Mouse (Mus musculus) cortical plate, adult 2 months (tissue): ENCODE results near the gene Usp4. TPM values are rescaled to one million over a fixed set of nuclear protein-coding genes. Genes with fewer than 3 reads are reported as not detected.
A peak's percentile ranks its signal among the peaks of the same experiment; 100 is the strongest.

Experiments
- H3K27ac ChIP-seq: fragments of 200-500 bp; 2 replicates; pipeline ENCODE4 v1.5.1; 2012; ENCODE audit warnings: low read length, control low read depth, inconsistent platforms; ENCODE audit not compliant: insufficient read depth
- H3K4me1 ChIP-seq: fragments of 200-500 bp; 2 replicates; pipeline ENCODE4 v1.6.1; 2011; ENCODE audit warnings: low read length; ENCODE audit not compliant: control insufficient read depth, insufficient read depth
- H3K4me3 ChIP-seq: fragments of 200-500 bp; 2 replicates; pipeline ENCODE4 v1.5.1; 2011; ENCODE audit warnings: mild to moderate bottlenecking, low read length, control low read depth; ENCODE audit not compliant: insufficient read depth
- CTCF ChIP-seq: fragments of 200-500 bp; IDR thresholded peaks from 2 replicates; pipeline ENCODE4 v1.5.1; 2011; ENCODE audit warnings: mild to moderate bottlenecking, control low read depth, low read length; ENCODE audit not compliant: insufficient read depth; ENCODE audit errors: extremely low read depth
- POLR2A ChIP-seq: fragments of 200-500 bp; IDR thresholded peaks from 2 replicates; pipeline ENCODE4 v1.6.1; 2011; ENCODE audit warnings: mild to moderate bottlenecking, low read length, control low read depth; ENCODE audit not compliant: insufficient read depth; ENCODE audit errors: extremely low read depth
- polyA plus RNA-seq: library from polyadenylated mRNA; depleted of rRNA; stranded (reverse); fragments of >200 nt; gene quantifications from 2 replicates; pipeline ENCODE4 v1.2.3, GENCODE M21; 2012; rRNA removed

The Usp4 gene
- 114 and 116 TPM in 2 replicates for polyA plus RNA-seq

DNA sequence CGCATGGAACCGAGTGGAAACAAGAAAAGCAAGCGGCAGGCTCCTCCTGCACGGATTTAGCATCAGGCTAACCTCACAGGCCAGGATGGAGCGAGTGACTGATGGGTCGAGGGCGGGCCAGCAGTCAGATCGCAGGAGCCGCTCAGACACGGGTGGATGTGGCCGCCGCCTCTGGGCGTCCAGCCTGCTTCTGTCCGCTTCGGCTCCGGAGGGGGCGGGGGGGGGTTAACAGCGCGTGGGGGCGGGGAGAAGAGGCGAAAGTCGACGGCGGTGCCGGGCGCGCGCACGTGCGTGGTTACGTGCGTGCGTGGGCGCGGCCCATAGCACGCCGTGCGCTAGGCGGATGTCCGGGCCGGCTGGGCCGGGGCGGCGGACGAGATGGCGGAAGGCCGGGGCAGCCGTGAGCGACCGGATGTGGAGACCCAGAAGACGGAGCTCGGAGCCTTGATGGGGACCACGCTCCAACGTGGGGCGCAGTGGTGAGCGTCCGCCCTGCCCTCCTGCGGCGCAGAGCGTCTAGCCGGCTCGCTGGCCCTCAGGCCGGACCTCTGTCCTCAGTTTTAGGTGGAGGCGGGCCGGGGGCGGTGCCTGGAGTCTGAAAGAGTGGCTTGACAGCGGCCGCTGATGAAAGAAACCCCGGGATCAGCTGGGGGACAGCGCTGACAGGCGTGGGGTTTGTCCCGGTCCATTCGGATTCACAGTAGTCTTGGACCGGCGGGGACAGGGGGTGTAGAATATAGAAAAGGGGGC, at the start of gene Usp4:
Usp4 (plus strand) TSS at position 314 of the 750 bp plus-strand sequence.
- H3K27ac ChIP-seq, result peak within 1 kb of the TSS; percentile 97
- peak within 1 kb of the TSS; percentile 77 for H3K4me3 ChIP-seq
- TF ChIP-seq CTCF (no peak), POLR2A (peak; percentile 60; the same call in 1 of the 2 replicates)
- peaks cover 7% of the 10 kb centered on the region; the same call in 1 of the 2 replicates for H3K4me1 ChIP-seq

DNA sequence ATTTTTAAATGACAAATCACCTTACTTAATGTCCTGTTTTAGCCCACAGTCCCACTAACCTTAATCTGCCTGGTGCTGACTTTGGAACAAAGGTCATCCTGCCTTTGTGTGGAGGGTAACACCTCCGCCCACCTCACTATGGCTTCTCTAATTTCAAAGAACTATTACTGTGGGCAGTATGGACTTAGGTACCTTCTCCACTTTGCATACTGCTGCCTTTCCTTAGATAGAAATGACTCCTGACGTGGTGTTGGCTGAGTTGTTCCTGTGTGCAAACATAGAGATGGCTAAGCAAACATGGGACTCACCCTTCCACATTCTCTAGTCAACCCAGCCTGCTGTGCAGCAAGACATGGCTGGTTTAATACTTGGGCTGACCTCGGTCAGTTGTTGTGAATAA, 45.8 kb upstream of the Usp4 start:
- TF ChIP-seq CTCF (no peak), POLR2A (no peak)
- Histone ChIP-seq H3K4me3 (no peak overlapping the region), H3K4me1 (peaks cover 3% of the 10 kb centered on the region; the same call in 1 of the 2 replicates), H3K27ac (no peak overlapping the region)

DNA sequence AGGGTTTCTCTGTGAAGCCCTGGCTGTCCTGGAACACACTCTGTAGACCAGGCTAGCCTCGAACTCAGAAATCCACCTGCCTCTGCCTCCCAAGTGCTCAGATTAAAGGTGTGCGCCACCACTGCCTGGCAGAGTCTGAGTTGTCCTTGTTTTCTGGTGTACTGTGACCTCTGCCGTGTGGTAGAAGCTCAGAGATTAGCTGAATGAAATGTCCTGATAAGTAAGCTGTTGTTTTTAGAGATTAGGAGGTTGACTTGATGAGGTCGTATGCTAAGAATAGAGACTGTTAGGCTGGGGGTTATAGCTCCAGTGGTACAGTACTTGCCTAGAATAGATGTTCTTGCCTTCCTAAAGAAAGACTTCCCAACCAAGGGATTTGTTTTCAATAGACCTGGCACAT, 42.9 kb upstream of the Usp4 start:
- Histone ChIP-seq H3K4me3 (peak overlapping the region; percentile 70; the same call in 1 of the 2 replicates), H3K27ac (no peak overlapping the region), H3K4me1 (peaks cover 3% of the 10 kb centered on the region; the same call in 1 of the 2 replicates)
- TF ChIP-seq POLR2A (no peak), CTCF (no peak)

DNA sequence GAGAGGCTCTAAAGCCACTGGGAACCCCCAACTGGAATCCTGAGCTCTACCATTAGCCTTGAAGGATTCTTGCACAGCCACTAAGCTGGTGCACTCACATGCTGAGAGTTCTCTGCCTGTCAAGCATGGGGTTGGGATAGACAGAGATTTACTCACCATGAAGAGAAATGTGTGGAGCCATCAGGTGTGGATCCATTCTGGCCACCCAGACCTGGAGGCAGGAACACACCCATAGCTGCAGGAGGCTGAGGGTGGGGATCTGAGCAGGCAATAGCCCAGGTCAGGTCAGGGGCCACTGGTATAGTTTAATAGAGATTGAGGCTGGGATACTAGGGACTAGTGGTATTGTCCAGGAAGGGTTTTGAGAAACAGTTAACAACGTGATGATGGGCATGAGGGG, 42.5 kb upstream of the Usp4 start:
- Histone ChIP-seq H3K4me3 (peak overlapping the region; percentile 70), H3K4me1 (peaks cover 3% of the 10 kb centered on the region; the same call in 1 of the 2 replicates), H3K27ac (peak overlapping the region; percentile 25; the same call in 1 of the 2 replicates)
- TF ChIP-seq CTCF, result no peak
- no peak for TF ChIP-seq POLR2A

DNA sequence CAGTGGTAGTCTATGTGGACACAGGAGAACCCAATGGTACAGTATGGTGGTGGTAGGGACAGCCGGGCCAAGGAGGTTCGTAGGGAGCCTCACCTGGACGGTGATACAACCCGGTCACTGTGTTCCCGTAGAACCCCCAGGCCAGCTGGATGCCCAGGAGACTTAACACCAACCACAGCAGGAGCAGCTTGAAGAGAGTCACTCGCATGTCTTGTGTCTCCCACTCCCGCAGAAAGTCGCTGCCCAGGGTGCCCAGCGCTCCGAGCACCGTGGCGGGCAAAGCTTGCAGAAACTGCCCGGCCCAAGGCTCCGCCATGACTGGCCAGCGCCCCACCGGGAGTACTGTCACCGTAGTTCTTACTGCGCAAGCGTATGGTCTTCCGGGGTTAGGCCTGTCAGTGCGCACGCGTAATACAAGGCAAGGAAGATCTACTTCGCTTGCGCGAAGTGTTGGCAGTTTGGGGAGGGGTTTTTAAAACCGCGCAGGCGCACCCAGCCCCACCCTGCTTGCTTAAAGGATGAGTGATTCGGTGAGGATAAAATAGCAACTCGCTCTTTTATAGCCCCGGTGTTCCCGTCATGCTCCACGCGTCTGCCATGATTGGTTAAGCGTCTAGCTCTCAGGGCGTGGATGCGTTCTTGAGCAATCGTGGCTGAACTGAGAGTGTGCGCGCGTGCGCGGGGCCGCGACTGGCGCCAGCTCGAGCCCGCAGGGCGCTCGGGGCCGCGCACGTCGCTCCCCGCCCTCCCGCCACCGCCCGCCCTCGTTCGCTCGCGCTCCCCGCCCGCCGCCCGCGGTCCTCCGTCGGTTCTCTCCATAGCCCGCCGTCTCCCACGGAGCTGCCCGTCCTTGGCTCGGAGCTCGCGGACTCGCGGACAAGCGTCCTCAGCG, 41.8 kb upstream of the Usp4 start, which contains the start of the genes Rhoa and Tcta:
Rhoa (plus strand) TSS at position 501 of the 892 bp plus-strand sequence.
Tcta (minus strand) TSS at position 532 of the 892 bp plus-strand sequence.
- H3K4me3 ChIP-seq, result peak within 1 kb of the TSS; percentile 70
- TF ChIP-seq POLR2A (peak; percentile 98), CTCF (no peak)
- peaks cover 3% of the 10 kb centered on the region; the same call in 1 of the 2 replicates for H3K4me1 ChIP-seq
- peak within 1 kb of the TSS; percentile 96 for H3K27ac ChIP-seq

DNA sequence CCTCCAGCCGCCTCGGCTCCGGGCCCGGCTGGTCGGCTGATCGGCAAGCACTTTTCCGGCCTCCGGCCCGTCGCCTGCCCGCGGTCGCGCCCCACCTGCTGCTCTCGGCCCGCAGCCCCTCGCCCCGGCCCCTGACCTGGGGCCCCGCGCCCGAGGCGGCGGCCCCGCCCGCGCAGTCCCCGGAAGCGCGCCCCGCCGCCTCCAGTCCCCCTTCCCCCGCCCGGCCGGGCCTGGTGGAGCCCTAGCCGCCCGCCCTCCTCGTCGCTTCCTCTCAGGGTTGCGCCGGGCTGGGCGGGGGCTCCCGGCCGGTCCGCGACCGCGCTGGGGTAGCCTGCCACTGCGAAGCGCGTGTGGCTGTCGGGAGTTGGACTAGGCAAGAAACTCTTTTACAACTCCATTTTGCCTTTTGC, 41.1 kb upstream of the Usp4 start:
- Histone ChIP-seq H3K27ac (peak overlapping the region; percentile 96), H3K4me3 (peak overlapping the region; percentile 70), H3K4me1 (peaks cover 3% of the 10 kb centered on the region; the same call in 1 of the 2 replicates)
- TF ChIP-seq CTCF (no peak), POLR2A (no peak)

DNA sequence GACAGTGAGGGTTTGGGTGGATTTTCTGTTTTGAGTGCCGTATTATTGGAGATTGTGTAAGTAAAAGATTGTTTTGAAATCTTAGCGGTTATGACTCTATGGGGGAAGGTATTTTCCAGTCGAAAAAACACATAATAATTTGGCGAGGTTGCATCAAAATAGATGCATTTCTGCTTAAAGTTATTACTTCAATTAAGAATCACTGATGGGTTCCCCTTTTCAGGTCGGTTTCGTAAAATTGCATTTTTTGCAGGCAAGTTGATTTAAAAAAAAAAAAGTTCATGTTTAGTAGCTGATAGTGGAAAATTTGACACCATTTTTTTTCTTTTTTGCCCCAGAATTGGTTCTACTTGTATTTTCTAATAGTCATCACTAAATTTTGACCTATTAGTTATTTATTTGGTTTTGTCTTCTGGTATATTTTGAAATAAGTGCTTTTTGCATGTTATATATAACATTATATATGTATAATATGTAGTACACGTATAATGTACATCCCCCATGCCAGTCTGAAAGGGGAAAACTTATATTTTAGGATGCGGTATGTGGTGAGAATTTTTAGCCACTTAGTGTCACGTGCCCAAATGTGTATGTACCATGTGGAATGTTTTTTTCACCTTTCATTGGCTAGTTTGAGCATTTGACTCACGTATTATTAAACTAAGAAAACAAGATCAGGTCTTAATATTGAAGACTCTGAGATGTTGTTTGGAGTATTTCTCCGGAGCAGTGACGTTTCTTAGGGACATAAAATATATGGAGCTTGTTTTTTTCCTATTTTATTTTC, 40.4 kb upstream of the Usp4 start:
- H3K27ac ChIP-seq, result no peak overlapping the region
- TF ChIP-seq CTCF, result no peak
- TF ChIP-seq POLR2A, result no peak
- peaks cover 5% of the 10 kb centered on the region; the same call in 1 of the 2 replicates for H3K4me1 ChIP-seq
- peak overlapping the region; percentile 70 for H3K4me3 ChIP-seq

DNA sequence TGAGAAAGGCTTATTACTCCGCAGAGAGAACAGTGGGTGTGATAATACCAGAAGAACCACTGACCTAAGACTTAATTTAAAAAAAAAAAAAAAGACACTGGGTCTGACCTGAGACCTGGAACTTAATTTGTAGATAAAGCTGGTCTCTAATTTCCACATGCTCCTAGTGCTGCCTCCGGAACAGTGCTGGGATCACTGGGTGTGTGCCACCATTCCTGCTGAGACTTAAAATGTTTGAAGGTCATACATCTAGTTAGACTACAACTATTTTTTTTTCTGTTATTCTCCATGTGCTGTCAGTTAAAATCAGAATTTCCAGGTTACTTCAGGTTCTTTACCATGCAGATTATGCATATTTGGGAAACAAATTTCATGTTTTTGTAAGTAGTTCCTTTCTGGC, 39.5 kb upstream of the Usp4 start:
- H3K27ac ChIP-seq, result no peak overlapping the region
- H3K4me1 ChIP-seq, result peaks cover 5% of the 10 kb centered on the region; the same call in 1 of the 2 replicates

DNA sequence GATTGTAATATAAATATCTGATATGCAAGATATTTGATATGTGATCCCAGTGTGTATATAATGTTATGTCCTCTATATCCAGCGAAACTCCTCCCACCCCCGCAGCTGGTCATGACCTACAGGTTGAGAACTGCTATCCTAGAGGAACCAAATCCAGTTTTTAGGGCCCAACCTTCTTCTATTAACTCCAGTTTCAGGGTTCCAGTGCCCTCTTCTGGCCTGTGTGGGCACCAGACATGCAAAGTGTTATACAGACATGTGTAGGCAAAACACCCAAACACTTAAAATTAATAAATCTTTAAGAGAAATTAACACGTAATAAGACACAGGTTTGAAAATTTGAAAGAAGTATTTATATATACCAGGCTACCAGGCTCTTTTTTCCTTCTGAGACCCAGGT, 30.1 kb upstream of the Usp4 start:
- Histone ChIP-seq H3K4me3 (no peak overlapping the region), H3K27ac (no peak overlapping the region), H3K4me1 (peaks cover 2% of the 10 kb centered on the region; the same call in 1 of the 2 replicates)
- no peak for TF ChIP-seq CTCF
- no peak for TF ChIP-seq POLR2A

More for the DNA sequence above, 39.5 kb upstream of the Usp4 start:
- peak overlapping the region; percentile 33; the same call in 1 of the 2 replicates for H3K4me3 ChIP-seq
- no peak for TF ChIP-seq POLR2A
- no peak for TF ChIP-seq CTCF
